Mouse (Mus musculus) stomach, embryonic 15.5 days (tissue): Measurements from ENCODE around the gene Lefty1. TPM values are rescaled to one million over a fixed set of nuclear protein-coding genes. Genes with fewer than 3 reads are reported as not detected.
A peak's percentile ranks its signal among the peaks of the same experiment; 100 is the strongest.

Experiments used
- ATAC-seq: fragments of 200-750 bp; cut with Nextera tagmentation; 2 replicates; pipeline ENCODE4 v1.8.0; 2017; ENCODE audit warnings: low read depth, moderate number of reproducible peaks, moderate TSS enrichment; ENCODE audit not compliant: insufficient read depth, low FRiP score
- H3K27ac ChIP-seq: fragments of 300-500 bp; sonication (generic); 2 replicates; pipeline ENCODE4 v1.5.1; 2015; ENCODE audit warnings: mild to moderate bottlenecking, inconsistent platforms
- H3K27me3 ChIP-seq: fragments of 300-500 bp; sonication (generic); replicated peaks from 2 replicates; pipeline ENCODE4 v1.6.1; 2015; ENCODE audit warnings: inconsistent platforms
- H3K36me3 ChIP-seq: fragments of 300-500 bp; sonication (generic); 2 replicates; pipeline ENCODE4 v1.6.1; 2015; ENCODE audit warnings: inconsistent platforms
- H3K4me1 ChIP-seq: fragments of 300-500 bp; sonication (generic); 2 replicates; pipeline ENCODE4 v1.6.1; 2015; ENCODE audit warnings: inconsistent platforms
- H3K4me2 ChIP-seq: fragments of 300-500 bp; sonication (generic); 2 replicates; pipeline ENCODE4 v1.6.1; 2015; ENCODE audit warnings: mild to moderate bottlenecking, inconsistent platforms
- H3K4me3 ChIP-seq: fragments of 300-500 bp; sonication (generic); replicated peaks from 2 replicates; pipeline ENCODE4 v1.5.1; 2015; ENCODE audit warnings: inconsistent platforms
- H3K9ac ChIP-seq: fragments of 300-500 bp; sonication (generic); 2 replicates; pipeline ENCODE4 v1.6.1; 2015; ENCODE audit warnings: inconsistent platforms
- H3K9me3 ChIP-seq: fragments of 300-500 bp; sonication (generic); 2 replicates; pipeline ENCODE4 v1.6.1; 2016; ENCODE audit warnings: inconsistent platforms
- WGBS: fragments of 180-500 bp; shearing (Covaris S2); methylation state at CpG from one replicate; pipeline ENCODE4 v1.1.7; 2015; 5-methylcytosine and 5-hydroxymethylcytosine counted together
- polyA plus RNA-seq: library from polyadenylated mRNA; unstranded; fragments of >200 nt; fragmentation: Nextera tagmentation; extraction: Ambion mirVana; gene quantifications from 2 replicates; pipeline ENCODE4 v1.2.1, GENCODE M21; 2015

Gene Lefty1
- polyA plus RNA-seq, 1 experiment from 2014 or later = 3.7 TPM

- Histone ChIP-seq H3K27me3 (no peaks in the 10 kb centered on the region), H3K9me3 (no peaks in the 10 kb centered on the region), H3K36me3 (peaks cover 4% of the 10 kb centered on the region; the same call in 1 of the 2 replicates), H3K9ac (no peak overlapping the region), H3K27ac (peak overlapping the region; percentile 88), H3K4me1 (peaks cover 48% of the 10 kb centered on the region), H3K4me3 (no peak overlapping the region), H3K4me2 (peak overlapping the region; percentile 85; the same call in 1 of the 2 replicates)
- 63% methylated on average over 1 of the region's 1 CpGs for WGBS
- ATAC-seq = no peak
Observed at GRCm38 (mm10) chr1:180943896-180944295, 9.1 kb downstream of the Lefty1 start.

DNA sequence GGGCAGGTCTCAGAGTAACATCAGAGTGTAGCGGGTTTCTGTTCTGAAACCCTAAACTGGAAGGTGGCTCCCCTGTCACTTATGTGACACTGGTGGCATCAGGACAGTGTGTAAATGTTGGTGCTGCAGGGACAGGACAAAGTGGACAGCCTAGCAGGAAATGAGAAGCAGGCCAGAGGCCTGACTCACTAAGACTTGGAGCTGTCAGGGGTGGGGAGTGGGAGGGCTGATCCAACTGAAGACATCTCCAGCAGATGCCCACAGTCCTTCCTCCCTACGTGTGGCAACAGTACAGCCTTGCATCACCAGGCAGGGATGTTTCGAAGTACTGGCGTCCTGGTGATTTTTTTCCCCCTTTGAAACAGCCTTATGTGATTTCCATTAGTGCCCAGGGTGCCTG lies 9.7 kb downstream of the Lefty1 start:
- no peaks in the 10 kb centered on the region for H3K9me3 ChIP-seq
- H3K9ac ChIP-seq = no peak overlapping the region
- WGBS = 79% methylated on average over 4 of the region's 4 CpGs
- peak overlapping the region; percentile 47; the same call in 1 of the 2 replicates for H3K4me2 ChIP-seq
- H3K4me1 ChIP-seq = peaks cover 48% of the 10 kb centered on the region
- peaks cover 5% of the 10 kb centered on the region for H3K36me3 ChIP-seq
- no peak overlapping the region for H3K4me3 ChIP-seq
- peak overlapping the region; percentile 88 for H3K27ac ChIP-seq
- no peaks in the 10 kb centered on the region for H3K27me3 ChIP-seq
- ATAC-seq = no peak

GRCm38 (mm10) chr1:180945001-180945980 lies 10.5 kb downstream of the Lefty1 start:
- 21% methylated on average over 20 of the region's 20 CpGs for WGBS
- peak; percentile 86 for ATAC-seq
- H3K27me3 ChIP-seq = no peaks in the 10 kb centered on the region
- peaks cover 48% of the 10 kb centered on the region for H3K4me1 ChIP-seq
- peak overlapping the region; percentile 47 for H3K4me2 ChIP-seq
- peak overlapping the region; percentile 88 for H3K27ac ChIP-seq
- H3K9me3 ChIP-seq = no peaks in the 10 kb centered on the region
- no peak overlapping the region for H3K9ac ChIP-seq
- peak overlapping the region; percentile 10 for H3K4me3 ChIP-seq
- H3K36me3 ChIP-seq = peaks cover 9% of the 10 kb centered on the region

DNA sequence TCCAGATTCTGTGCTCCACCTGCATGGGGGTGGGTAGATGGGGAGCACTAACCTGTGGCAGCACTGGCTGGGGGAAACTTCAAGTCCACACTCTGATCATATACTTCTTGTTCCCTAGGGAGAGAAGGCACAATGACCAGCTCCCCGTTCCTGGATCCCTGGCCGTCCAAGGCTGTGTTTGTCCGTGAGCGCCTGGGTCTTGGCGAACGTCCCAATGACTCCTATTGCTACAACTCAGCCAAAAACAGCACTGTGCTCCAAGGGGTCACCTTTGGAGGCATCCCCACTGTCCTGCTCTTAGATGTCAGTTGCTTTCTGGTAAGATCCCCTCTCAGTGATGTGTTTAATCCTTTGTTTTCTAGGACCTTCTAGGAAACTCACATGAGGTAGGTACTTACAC lies 11.6 kb downstream of the Lefty1 start:
- 78% methylated on average over 6 of the region's 6 CpGs for WGBS
- Histone ChIP-seq H3K4me1 (peaks cover 43% of the 10 kb centered on the region), H3K4me2 (peak overlapping the region; percentile 47; the same call in 1 of the 2 replicates), H3K9me3 (no peaks in the 10 kb centered on the region), H3K4me3 (no peak overlapping the region), H3K27ac (no peak overlapping the region), H3K36me3 (peaks cover 9% of the 10 kb centered on the region), H3K9ac (no peak overlapping the region), H3K27me3 (no peaks in the 10 kb centered on the region)
- no peak for ATAC-seq

DNA sequence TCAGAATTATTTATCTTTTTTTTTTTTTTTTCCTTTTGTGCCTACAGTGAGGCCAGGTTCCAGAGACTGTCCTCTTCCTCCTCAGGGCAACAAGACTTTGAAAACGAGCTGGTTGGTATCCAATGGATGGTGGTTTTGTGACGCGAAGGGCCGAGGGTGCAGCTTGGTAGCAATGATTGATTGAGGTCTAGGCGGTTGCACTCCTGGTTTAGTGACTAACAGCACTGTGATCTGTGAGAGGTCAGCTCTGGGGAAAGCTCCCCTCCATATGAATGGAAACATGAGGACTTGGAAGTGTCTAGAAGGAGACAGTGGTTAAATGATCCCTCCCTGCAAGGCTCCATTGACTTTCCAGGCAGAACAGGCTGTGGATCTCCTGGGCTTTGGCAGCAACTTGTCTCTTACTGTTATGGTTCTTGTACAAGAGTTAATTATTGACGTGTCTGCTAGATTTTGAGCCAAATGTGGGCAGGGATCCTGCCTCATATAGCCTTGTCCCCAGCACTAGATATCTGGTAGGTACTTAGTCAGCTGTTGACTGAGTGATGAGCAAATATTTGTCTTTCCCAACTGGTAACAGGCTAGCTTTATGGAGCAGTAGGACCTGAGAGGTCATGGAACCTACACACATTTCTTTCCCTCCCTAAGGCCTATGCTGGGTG lies 17.4 kb downstream of the Lefty1 start:
- ATAC-seq = peak; percentile 93
- 48% methylated on average over 6 of the region's 6 CpGs for WGBS
- H3K4me3 ChIP-seq = no peak overlapping the region
- H3K27ac ChIP-seq = peak overlapping the region; percentile 82
- H3K9me3 ChIP-seq = no peaks in the 10 kb centered on the region
- peaks cover 20% of the 10 kb centered on the region for H3K36me3 ChIP-seq
- H3K4me2 ChIP-seq = no peak overlapping the region
- no peak overlapping the region for H3K9ac ChIP-seq
- H3K27me3 ChIP-seq = no peaks in the 10 kb centered on the region
- peaks cover 3% of the 10 kb centered on the region; the same call in 1 of the 2 replicates for H3K4me1 ChIP-seq

- no peak overlapping the region for H3K4me2 ChIP-seq
- H3K27ac ChIP-seq = peak overlapping the region; percentile 82
- H3K9ac ChIP-seq = no peak overlapping the region
- no peaks in the 10 kb centered on the region for H3K27me3 ChIP-seq
- no peak overlapping the region for H3K4me3 ChIP-seq
- peaks cover 20% of the 10 kb centered on the region for H3K36me3 ChIP-seq
- no peak; the same call in 1 of the 2 replicates for ATAC-seq
- no peaks in the 10 kb centered on the region for H3K9me3 ChIP-seq
- WGBS = 73% methylated on average over 5 of the region's 5 CpGs
- 0 out of 2 replicates have a peak, but pooled peaks cover 3% of the 10 kb centered on the region for H3K4me1 ChIP-seq
Observed at GRCm38 (mm10) chr1:180952808-180953207, 18.0 kb downstream of the Lefty1 start.

DNA sequence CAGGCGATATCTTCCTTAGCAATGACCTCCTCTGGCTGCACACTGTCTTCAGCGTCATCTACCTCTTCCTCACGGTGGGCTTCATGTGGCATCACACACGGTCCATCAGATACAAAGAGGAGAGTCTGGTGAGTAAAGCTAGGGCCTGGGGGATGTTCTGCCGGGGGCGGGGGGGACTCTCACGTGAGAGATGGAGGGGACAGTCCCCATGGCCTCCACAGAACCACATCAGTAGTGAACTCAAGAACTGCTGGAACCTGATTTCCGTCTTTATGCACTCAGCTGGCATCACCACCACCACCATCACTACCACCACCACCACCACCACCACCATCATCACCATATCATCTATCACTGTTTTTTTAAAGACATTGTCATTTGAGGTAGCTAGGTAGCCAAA lies 21.6 kb downstream of the Lefty1 start:
- 92% methylated on average over 8 of the region's 8 CpGs for WGBS
- Histone ChIP-seq H3K4me1 (0 out of 2 replicates have a peak, but pooled peaks cover 3% of the 10 kb centered on the region), H3K27ac (no peak overlapping the region), H3K4me2 (no peak overlapping the region), H3K36me3 (peaks cover 11% of the 10 kb centered on the region), H3K9ac (no peak overlapping the region), H3K4me3 (no peak overlapping the region), H3K27me3 (no peaks in the 10 kb centered on the region), H3K9me3 (no peaks in the 10 kb centered on the region)
- ATAC-seq = no peak

DNA sequence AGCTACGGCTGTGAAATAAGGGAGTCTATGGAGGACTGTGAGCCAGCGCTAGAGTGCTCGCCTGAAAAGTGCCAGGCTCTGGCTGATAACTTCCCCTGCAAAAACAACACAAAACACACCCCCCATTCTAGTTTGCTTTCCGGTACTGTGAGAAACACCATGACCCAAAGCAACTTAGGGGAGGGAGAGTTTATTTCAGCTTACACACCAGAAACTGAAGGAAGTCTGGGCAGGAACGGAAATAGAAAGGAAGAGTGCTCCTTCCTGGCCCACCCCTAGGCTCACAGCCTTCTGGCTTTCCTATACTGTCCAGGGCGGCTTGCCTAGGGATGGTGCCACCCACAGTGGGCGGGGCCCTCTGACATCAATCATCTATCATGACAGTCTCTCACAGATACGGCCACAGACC lies 22.2 kb downstream of the Lefty1 start:
- Histone ChIP-seq H3K9me3 (no peaks in the 10 kb centered on the region), H3K4me1 (0 out of 2 replicates have a peak, but pooled peaks cover 3% of the 10 kb centered on the region), H3K27me3 (no peaks in the 10 kb centered on the region), H3K4me3 (no peak overlapping the region), H3K27ac (no peak overlapping the region), H3K36me3 (peaks cover 11% of the 10 kb centered on the region), H3K4me2 (no peak overlapping the region), H3K9ac (no peak overlapping the region)
- ATAC-seq = peak; percentile 20; the same call in 1 of the 2 replicates
- WGBS = 66% methylated on average over 8 of the region's 8 CpGs

DNA sequence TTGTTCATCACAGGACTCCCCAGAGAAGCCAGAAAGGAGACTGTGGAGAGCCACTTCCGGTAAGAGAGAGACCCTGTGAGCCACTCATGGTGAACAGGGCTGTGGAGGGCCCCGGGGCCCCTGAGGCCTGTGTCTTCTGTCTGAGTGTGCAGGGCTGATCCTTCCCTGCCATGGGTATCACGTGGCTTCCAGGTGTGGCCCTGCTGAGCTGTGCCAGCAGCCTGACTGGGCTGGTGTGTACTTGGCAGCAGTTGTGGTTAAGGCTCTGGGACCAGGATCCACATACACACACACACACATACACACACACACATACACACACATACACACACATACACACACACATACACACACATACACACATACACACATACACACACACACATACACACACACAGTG lies 23.2 kb downstream of the Lefty1 start:
- Histone ChIP-seq H3K9me3 (no peaks in the 10 kb centered on the region), H3K9ac (no peak overlapping the region), H3K4me1 (0 out of 2 replicates have a peak, but pooled peaks cover 2% of the 10 kb centered on the region), H3K4me2 (no peak overlapping the region), H3K4me3 (no peak overlapping the region), H3K27ac (no peak overlapping the region), H3K27me3 (no peaks in the 10 kb centered on the region), H3K36me3 (peaks cover 14% of the 10 kb centered on the region)
- ATAC-seq = no peak
- WGBS = 75% methylated on average over 3 of the region's 3 CpGs

DNA sequence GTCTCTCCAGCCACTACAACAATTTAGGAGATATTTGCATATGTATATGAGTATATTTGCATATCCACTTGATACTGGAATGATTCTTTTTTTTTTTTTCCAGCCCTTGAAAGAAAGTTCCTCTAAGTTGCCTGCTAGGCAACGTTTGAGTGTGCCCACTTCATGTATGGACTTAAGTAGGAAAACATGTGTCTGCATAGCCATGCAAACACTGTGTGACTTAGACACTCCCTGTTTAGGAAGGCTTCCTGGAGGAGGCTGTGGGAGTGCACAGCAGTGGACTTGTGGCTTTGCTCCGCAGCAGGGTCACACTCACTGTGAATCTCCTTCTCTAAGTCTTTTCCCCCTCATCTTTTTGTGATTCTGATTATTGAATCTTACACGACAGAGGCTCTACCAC lies 24.0 kb downstream of the Lefty1 start:
- no peak for ATAC-seq
- no peaks in the 10 kb centered on the region for H3K27me3 ChIP-seq
- no peak overlapping the region for H3K4me3 ChIP-seq
- no peak overlapping the region for H3K27ac ChIP-seq
- H3K4me2 ChIP-seq = no peak overlapping the region
- H3K4me1 ChIP-seq = no peaks in the 10 kb centered on the region
- WGBS = 62% methylated on average over 3 of the region's 3 CpGs
- peaks cover 21% of the 10 kb centered on the region for H3K36me3 ChIP-seq
- no peak overlapping the region for H3K9ac ChIP-seq
- no peaks in the 10 kb centered on the region for H3K9me3 ChIP-seq

DNA sequence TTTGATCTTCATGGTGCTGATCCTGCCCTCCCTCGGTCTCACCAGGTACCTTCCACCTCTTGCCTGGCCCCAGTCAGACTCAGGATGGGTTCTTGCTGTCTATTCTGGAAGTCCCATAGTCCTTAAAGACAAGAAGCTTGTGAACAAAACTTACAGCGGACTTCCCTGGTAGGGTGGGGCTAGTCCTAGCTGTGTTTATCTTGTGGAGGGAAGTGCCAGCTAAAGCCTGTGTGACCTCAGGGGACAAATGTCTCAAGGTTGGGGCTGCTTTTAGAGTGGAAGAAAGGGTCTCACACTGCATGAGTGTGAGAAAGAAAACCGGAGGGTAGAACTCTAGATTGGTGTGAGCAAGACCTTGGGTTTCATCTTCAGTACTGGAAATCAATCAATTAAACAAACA lies 31.0 kb downstream of the Lefty1 start:
- Histone ChIP-seq H3K9me3 (no peaks in the 10 kb centered on the region), H3K27me3 (no peaks in the 10 kb centered on the region), H3K4me3 (no peak overlapping the region), H3K27ac (no peak overlapping the region), H3K4me1 (no peaks in the 10 kb centered on the region), H3K9ac (no peak overlapping the region), H3K4me2 (no peak overlapping the region), H3K36me3 (peaks cover 48% of the 10 kb centered on the region)
- ATAC-seq = no peak
- 82% methylated on average over 3 of the region's 3 CpGs for WGBS

GRCm38 (mm10) chr1:180966542-180966941 lies 31.7 kb downstream of the Lefty1 start:
- H3K4me2 ChIP-seq = no peak overlapping the region
- H3K9ac ChIP-seq = no peak overlapping the region
- H3K36me3 ChIP-seq = peaks cover 51% of the 10 kb centered on the region
- WGBS = 45% methylated on average over 3 of the region's 3 CpGs
- H3K4me3 ChIP-seq = no peak overlapping the region
- no peaks in the 10 kb centered on the region for H3K9me3 ChIP-seq
- no peak for ATAC-seq
- no peaks in the 10 kb centered on the region for H3K4me1 ChIP-seq
- H3K27me3 ChIP-seq = no peaks in the 10 kb centered on the region
- no peak overlapping the region for H3K27ac ChIP-seq
